Mouse (Mus musculus): ENCODE measurements at regions not wholly inside any gene's neighbourhood (a gene's known extent, or its start where the extent isn't known, plus 50 kb on each side); places are given as distances from the start of the nearest gene placed in this dataset.
"Not testable (repeated sequence)": the region's sequence is repeated elsewhere in the genome, so short reads cannot be mapped to it uniquely, and the experiment has no call there.

GRCm38 (mm10) chr14:52700851-52701250 lies 205.3 kb upstream of the Olfr1507 start:
- not testable (repeated sequence) for TF ChIP-seq CTCF, EP300 (IDR thresholded peaks at IDR 0.05; ENCODE audit: low read depth)
